Mouse (Mus musculus) embryonic facial prominence, embryonic 11.5 days (tissue): ENCODE data around the gene Gmpr2. TPM values are rescaled to one million over a fixed set of nuclear protein-coding genes. Genes with fewer than 3 reads are reported as not detected.

ENCODE experiments used
- ATAC-seq: fragments of 200-750 bp; cut with Nextera tagmentation; replicated peaks from 2 replicates; pipeline ENCODE4 v1.8.0; 2017; ENCODE audit warnings: low read depth; ENCODE audit not compliant: insufficient number of reproducible peaks, low FRiP score, low TSS enrichment
- DNase-seq: peaks from one replicate; pipeline ENCODE4 v3.0.0-alpha.2; 2015; ENCODE audit warnings: low spot score
- H3K27ac ChIP-seq: fragments of 300-500 bp; sonication (generic); replicated peaks from 2 replicates; pipeline ENCODE4 v1.5.1; 2014; ENCODE audit warnings: mild to moderate bottlenecking, low read depth, low read length, control low read depth
- H3K27me3 ChIP-seq: fragments of 300-500 bp; sonication (generic); 2 replicates; pipeline ENCODE4 v1.6.1; 2014; ENCODE audit warnings: mild to moderate bottlenecking, low read length, moderate library complexity, mixed read lengths; ENCODE audit not compliant: control insufficient read depth, insufficient read depth
- H3K36me3 ChIP-seq: fragments of 300-500 bp; sonication (generic); replicated peaks from 2 replicates; pipeline ENCODE4 v1.6.1; 2014; ENCODE audit warnings: low read depth, mild to moderate bottlenecking, low read length, moderate library complexity, mixed read lengths; ENCODE audit not compliant: control insufficient read depth, insufficient read depth
- H3K4me1 ChIP-seq: fragments of 300-500 bp; sonication (generic); 2 replicates; pipeline ENCODE4 v1.6.1; 2014; ENCODE audit warnings: low read length, mixed read lengths; ENCODE audit not compliant: control insufficient read depth, insufficient read depth
- H3K4me2 ChIP-seq: fragments of 300-500 bp; sonication (generic); 2 replicates; pipeline ENCODE4 v1.6.1; 2014; ENCODE audit warnings: low read depth, mild to moderate bottlenecking, control low read depth, low read length, moderate library complexity
- H3K4me3 ChIP-seq: fragments of 300-500 bp; sonication (generic); 2 replicates; pipeline ENCODE4 v1.5.1; 2014; ENCODE audit warnings: low read depth, low read length, control low read depth
- H3K9ac ChIP-seq: fragments of 300-500 bp; sonication (generic); replicated peaks from 2 replicates; pipeline ENCODE4 v1.6.1; 2014; ENCODE audit warnings: mild to moderate bottlenecking, control low read depth, low read length
- H3K9me3 ChIP-seq: fragments of 300-500 bp; sonication (generic); replicated peaks from 2 replicates; pipeline ENCODE4 v1.6.1; 2016; ENCODE audit warnings: mild to moderate bottlenecking, low read length, inconsistent platforms, mixed read lengths; ENCODE audit not compliant: control insufficient read depth
- WGBS: fragments of 180-500 bp; shearing (Covaris S2); extraction: QIAGEN DNeasy Blood & Tissue Kit; methylation state at CpG from one replicate; pipeline ENCODE4 v1.1.7; 2014; 5-methylcytosine and 5-hydroxymethylcytosine counted together
- polyA plus RNA-seq: library from polyadenylated mRNA; unstranded; fragments of >200 nt; fragmentation: Nextera tagmentation; extraction: Ambion mirVana; gene quantifications from 2 replicates; pipeline ENCODE4 v1.2.1, GENCODE M21; 2014

Gene Gmpr2
- 60.7 and 67.7 TPM in 2 replicates for polyA plus RNA-seq

DNA sequence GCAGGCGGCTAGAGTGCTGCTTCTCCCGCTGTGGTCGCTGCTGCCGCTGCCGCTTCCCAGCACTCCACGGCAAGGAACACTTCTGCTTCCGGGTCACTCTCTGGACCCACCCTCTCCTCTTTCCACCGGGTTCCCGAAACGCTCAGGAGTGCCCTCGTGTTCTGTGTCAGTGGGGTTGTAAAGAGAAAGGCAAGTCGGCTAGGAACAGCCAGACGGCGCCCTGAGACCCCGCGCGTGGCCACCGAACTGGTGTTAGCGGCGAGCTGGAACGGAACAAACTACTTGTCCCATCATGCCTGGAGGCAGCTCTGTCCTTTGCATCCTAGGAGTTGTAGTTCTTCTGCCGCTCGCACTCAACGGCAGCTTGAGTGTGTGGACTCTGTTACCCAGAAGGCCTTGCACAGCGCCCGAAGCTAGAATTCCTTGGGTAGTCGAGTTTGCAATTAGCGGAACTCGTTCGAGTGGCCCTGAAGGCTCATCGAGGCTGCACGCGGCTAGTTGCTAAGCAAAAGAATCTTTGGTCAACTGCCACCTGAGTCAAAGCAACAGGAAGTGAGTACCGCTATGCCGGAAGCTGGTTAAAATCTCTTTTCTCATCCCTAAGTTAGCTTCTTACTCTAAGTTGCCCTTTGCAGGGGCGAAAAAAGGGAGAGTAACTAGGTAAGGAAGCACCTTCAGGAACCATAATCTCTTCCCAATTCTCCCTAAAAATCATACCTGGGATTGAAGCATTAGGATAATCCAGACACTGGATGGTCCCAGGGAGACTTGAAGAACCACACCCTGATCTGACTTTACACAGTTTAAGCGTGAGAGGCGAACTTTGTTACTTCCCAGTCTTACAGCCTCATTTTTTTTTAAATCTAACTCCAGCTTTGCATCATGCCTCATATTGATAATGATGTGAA lies at the start of gene Gmpr2, which contains the start of gene Nedd8:
TSS of gene Gmpr2 (plus strand) at position 109 of the 908 bp plus-strand sequence.
TSS of gene Nedd8 (minus strand) at position 292 of the 908 bp plus-strand sequence.
- H3K27me3 ChIP-seq = no peaks in the 10 kb centered on the region
- H3K36me3 ChIP-seq = peaks cover 5% of the 10 kb centered on the region
- WGBS = under 1% methylated on average over 38 of the region's 38 CpGs
- no peaks in the 10 kb centered on the region for H3K9me3 ChIP-seq
- H3K9ac ChIP-seq = peak within 1 kb of the TSS; percentile 78
- peak within 1 kb of the TSS; percentile 74 for H3K4me2 ChIP-seq
- ATAC-seq = peak; percentile 97
- no peaks in the 10 kb centered on the region for H3K4me1 ChIP-seq
- DNase-seq = peak; percentile 96
- peak within 1 kb of the TSS; percentile 70 for H3K27ac ChIP-seq
- H3K4me3 ChIP-seq = peak within 1 kb of the TSS; percentile 70

GRCm38 (mm10) chr14:55628077-55628827 lies 43.5 kb upstream of the Gmpr2 start:
- DNase-seq (no peak), ATAC-seq (no peak)
- H3K27ac ChIP-seq = no peak overlapping the region
- H3K9me3 ChIP-seq = no peaks in the 10 kb centered on the region
- 93% methylated on average over 27 of the region's 27 CpGs for WGBS
- H3K36me3 ChIP-seq = peaks cover 14% of the 10 kb centered on the region
- H3K27me3 ChIP-seq = no peaks in the 10 kb centered on the region
- no peak overlapping the region for H3K4me2 ChIP-seq
- H3K4me3 ChIP-seq = no peak overlapping the region
- H3K9ac ChIP-seq = no peak overlapping the region
- no peaks in the 10 kb centered on the region for H3K4me1 ChIP-seq

GRCm38 (mm10) chr14:55629312-55629711 lies 42.4 kb upstream of the Gmpr2 start:
- ATAC-seq (no peak), DNase-seq (peak; percentile 40)
- H3K4me2 ChIP-seq = no peak overlapping the region
- H3K36me3 ChIP-seq = peaks cover 14% of the 10 kb centered on the region
- no peak overlapping the region for H3K27ac ChIP-seq
- no peaks in the 10 kb centered on the region for H3K27me3 ChIP-seq
- H3K9me3 ChIP-seq = no peaks in the 10 kb centered on the region
- H3K9ac ChIP-seq = no peak overlapping the region
- H3K4me3 ChIP-seq = no peak overlapping the region
- WGBS = 57% methylated on average over 5 of the region's 5 CpGs
- H3K4me1 ChIP-seq = no peaks in the 10 kb centered on the region

DNA sequence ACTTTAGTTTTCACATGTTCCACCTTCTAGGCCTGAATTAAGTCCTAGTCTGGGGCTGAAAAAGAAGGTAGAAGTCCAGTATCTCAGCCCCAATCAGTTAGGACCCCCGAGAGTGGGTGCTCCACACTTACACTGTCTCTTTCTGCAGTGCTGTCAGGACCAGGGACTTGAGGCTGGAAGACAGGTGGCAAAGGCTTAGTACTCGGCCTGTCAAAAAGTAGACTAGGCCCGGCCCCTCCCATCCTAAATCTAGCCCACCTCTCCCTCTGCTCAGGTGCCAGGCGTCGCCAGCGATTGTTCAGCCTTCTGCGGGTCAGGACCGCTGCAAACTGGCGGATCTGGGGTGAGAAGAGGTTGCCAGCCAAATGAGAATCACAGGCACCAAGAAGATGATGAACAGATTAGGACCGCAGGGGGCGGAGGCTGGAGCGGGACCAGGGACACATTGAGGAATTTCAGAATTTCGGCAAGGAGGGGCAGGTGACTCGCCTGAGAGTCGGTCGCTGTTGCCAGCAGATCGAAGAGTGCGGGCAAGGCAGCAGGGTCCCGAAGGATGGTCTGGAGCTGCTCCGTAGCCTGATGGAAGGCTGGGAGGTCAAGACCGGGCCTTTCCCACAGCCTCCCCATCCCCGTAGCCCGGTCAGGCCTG lies 36.7 kb upstream of the Gmpr2 start:
- peak overlapping the region; percentile 90 for H3K4me2 ChIP-seq
- peaks cover 18% of the 10 kb centered on the region for H3K36me3 ChIP-seq
- 3% methylated on average over 23 of the region's 23 CpGs for WGBS
- DNase-seq (no peak), ATAC-seq (peak; percentile 71)
- H3K9me3 ChIP-seq = no peaks in the 10 kb centered on the region
- H3K4me1 ChIP-seq = no peaks in the 10 kb centered on the region
- H3K27me3 ChIP-seq = no peaks in the 10 kb centered on the region
- H3K9ac ChIP-seq = peak overlapping the region; percentile 78
- H3K4me3 ChIP-seq = peak overlapping the region; percentile 70
- peak overlapping the region; percentile 52; the same call in 1 of the 2 replicates for H3K27ac ChIP-seq

DNA sequence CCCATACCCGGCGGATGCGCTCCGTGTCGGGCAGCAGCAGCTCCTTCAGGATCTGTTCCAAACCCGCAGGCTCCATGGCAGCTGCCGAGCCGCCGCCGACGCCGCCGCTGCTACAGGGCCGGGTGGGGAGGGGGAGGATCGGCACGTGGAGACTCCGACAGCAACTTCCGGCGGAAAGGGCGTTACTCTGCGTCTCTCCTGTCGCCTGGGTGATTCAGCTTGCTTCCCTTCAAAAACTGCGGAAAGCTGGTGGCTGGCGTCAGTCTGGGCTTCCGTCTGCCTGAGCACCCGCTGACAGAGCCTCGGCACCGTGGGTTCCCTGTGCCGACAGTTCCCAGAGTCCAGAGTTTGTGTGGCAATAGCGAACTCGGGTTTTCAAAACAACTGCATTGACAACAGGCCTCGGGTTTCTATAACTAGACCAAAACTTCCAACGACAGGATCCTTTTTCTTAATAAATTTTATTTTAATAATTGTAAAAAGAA lies 36.2 kb upstream of the Gmpr2 start, which contains the start of gene Ipo4:
TSS of gene Ipo4 (minus strand) at position 435 of the 485 bp plus-strand sequence.
- H3K4me1 ChIP-seq = no peaks in the 10 kb centered on the region
- H3K27me3 ChIP-seq = no peaks in the 10 kb centered on the region
- ATAC-seq (peak; percentile 86), DNase-seq (peak; percentile 96)
- peak within 1 kb of the TSS; percentile 52; the same call in 1 of the 2 replicates for H3K27ac ChIP-seq
- peak within 1 kb of the TSS; percentile 90 for H3K4me2 ChIP-seq
- H3K4me3 ChIP-seq = peak within 1 kb of the TSS; percentile 70
- peaks cover 14% of the 10 kb centered on the region for H3K36me3 ChIP-seq
- H3K9ac ChIP-seq = peak within 1 kb of the TSS; percentile 78
- WGBS = 2% methylated on average over 32 of the region's 33 CpGs
- H3K9me3 ChIP-seq = no peaks in the 10 kb centered on the region

DNA sequence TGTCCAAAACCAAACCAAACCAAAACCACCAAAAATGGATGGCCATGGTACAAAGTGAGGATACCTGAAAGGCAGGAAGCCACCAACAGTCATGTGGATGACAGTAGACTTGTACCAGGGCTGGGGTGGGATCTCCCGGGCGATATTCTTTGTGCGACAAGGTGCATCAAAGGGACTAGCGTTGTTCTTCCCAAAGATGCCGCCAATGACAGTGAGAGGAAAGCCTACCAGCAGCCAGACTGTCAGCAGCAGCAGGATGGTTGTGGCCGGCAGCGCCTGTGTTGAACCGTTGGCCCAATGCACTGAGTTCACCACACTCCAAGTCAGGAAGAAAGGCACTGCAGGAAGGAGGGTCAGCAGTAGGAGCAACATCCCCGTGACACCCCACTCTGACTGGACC lies 33.9 kb upstream of the Gmpr2 start, which contains the start of gene Gm49378:
TSS of gene Gm49378 (minus strand) at position 101 of the 400 bp plus-strand sequence.
- Histone ChIP-seq H3K4me2 (no peak within 1 kb of the TSS), H3K4me3 (no peak within 1 kb of the TSS), H3K27me3 (no peaks in the 10 kb centered on the region), H3K36me3 (peaks cover 10% of the 10 kb centered on the region), H3K9ac (no peak within 1 kb of the TSS), H3K9me3 (no peaks in the 10 kb centered on the region), H3K27ac (no peak within 1 kb of the TSS), H3K4me1 (no peaks in the 10 kb centered on the region)
- WGBS = 93% methylated on average over 9 of the region's 9 CpGs
- ATAC-seq (no peak), DNase-seq (no peak)

GRCm38 (mm10) chr14:55640816-55641215 lies 30.9 kb upstream of the Gmpr2 start:
- Histone ChIP-seq H3K4me2 (no peak overlapping the region), H3K9me3 (no peaks in the 10 kb centered on the region), H3K9ac (no peak overlapping the region), H3K36me3 (peaks cover 6% of the 10 kb centered on the region), H3K4me3 (no peak overlapping the region), H3K27ac (no peak overlapping the region), H3K4me1 (no peaks in the 10 kb centered on the region), H3K27me3 (no peaks in the 10 kb centered on the region)
- 95% methylated on average over 14 of the region's 14 CpGs for WGBS
- ATAC-seq = no peak
- DNase-seq = no peak
